Mouse (Mus musculus) mouse trophoblast stem cell (cell line): ENCODE data around the gene Rer1.

Experiments
- in situ Hi-C, 2 experiments: fragments of 300-500 bp; cut with MseI, MboI; formaldehyde crosslinking; loops; 2 replicates in 1 of 2; 3 replicates in 1 of 2; pipeline ENCODE4 v1.15.1; 2025

Gene Rer1

GRCm38 (mm10) chr4:155076677-155077076, 9.5 kb downstream of the Rer1 start:
- in situ Hi-C loops, result no loop called here

DNA sequence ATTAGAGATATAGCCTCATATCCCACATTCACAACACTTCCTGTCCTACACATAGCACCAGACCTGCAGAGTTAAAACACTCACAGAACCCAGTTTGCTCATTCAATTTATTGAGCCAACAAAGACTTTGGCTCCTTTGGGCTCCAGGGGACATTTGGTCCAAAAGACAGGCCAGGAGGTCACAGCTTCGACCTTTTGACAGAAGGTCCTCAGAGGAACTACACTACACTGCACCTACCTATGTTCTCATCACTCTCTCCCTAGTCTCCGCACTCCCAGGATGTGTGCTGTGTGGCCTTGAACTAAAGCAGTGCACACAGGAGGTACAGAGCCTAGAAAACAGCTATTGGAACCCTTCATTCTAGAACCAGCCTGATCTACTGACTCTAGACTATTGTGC, 10.4 kb downstream of the Rer1 start:
- in situ Hi-C loops, result no loop called here

DNA sequence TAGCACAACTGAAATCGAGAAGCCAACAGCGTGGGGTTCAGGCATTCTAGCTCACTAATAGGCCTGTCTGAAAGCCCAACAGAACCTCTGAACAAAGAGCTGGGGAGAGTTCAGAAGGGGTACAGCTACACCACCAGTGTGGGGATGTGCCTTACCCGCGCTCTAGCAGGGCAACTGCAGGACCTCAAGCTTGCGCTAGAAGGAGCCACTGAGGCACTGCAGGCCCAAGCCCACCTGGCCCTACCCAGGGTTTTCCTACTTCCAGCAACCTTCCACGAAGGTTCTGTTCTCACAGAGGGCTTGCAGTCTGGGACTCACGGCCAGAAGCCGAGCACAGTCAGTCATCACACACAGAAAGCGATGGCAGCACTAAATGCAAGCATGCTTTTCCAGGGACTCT, 11.0 kb downstream of the Rer1 start:
- in situ Hi-C loops, result no loop called here

GRCm38 (mm10) chr4:155074418-155074817, 11.8 kb downstream of the Rer1 start:
- in situ Hi-C loops, result no loop called here

DNA sequence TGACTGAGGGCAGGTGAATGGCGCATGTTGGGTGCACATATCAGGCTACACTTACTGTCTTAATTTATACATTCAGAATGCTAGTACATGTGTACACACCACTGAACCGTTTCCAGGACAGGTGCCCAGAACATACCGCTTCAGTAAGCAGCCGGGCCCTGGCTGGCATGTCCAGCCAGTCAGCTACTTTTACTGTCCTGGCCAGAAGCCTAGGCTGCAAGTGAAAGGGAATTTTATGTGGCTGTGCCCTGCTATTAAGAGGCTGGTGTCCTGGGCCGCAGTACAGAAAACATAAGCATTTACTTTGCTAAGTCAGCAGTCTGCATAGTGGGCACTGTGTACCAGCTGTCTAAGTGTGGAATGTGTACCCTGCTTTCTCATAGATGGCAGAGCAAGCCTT, 15.3 kb downstream of the Rer1 start:
- in situ Hi-C loops, result no loop called here

GRCm38 (mm10) chr4:155070199-155070598, 16.0 kb downstream of the Rer1 start:
- in situ Hi-C loops, result no loop called here

DNA sequence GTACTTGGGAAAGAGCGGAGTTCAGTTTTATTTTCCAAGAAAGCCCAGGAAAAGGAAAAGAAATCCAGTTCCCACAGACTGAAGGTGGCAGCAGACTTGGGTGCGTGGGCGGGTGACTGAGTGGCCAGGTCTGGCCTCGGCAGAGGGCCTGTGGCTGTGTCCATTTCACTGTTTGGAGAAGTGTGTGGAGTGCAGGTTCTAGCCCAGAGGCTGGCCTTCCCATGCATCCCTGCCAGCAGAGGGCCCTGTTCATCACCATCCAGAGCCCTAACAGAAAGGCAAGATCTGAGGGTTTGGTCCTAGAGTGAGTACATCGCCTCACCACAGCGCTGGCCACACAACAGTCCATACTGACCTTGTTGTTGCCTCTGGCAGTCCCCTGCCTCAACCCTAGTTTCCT, 17.0 kb downstream of the Rer1 start:
- in situ Hi-C loops, result loop anchor here in 1 of 2 experiments (5.0 kb wide), 1 partner anchor 102 kb away; no protein-coding TSS in a partner anchor

- in situ Hi-C loops, result loop anchor here in 1 of 2 experiments (5.0 kb wide), 1 partner anchor 101 kb away; no protein-coding TSS in a partner anchor
Measured at GRCm38 (mm10) chr4:155068357-155068972, 17.7 kb downstream of the Rer1 start.

GRCm38 (mm10) chr4:155066834-155067522, 19.2 kb downstream of the Rer1 start, which contains the start of gene Pex10:
TSS of gene Pex10 (plus strand) at chr4:155067016.
- in situ Hi-C loops, result loop anchor here in 1 of 2 experiments (5.0 kb wide), 1 partner anchor 100 kb away; no protein-coding TSS in a partner anchor

DNA sequence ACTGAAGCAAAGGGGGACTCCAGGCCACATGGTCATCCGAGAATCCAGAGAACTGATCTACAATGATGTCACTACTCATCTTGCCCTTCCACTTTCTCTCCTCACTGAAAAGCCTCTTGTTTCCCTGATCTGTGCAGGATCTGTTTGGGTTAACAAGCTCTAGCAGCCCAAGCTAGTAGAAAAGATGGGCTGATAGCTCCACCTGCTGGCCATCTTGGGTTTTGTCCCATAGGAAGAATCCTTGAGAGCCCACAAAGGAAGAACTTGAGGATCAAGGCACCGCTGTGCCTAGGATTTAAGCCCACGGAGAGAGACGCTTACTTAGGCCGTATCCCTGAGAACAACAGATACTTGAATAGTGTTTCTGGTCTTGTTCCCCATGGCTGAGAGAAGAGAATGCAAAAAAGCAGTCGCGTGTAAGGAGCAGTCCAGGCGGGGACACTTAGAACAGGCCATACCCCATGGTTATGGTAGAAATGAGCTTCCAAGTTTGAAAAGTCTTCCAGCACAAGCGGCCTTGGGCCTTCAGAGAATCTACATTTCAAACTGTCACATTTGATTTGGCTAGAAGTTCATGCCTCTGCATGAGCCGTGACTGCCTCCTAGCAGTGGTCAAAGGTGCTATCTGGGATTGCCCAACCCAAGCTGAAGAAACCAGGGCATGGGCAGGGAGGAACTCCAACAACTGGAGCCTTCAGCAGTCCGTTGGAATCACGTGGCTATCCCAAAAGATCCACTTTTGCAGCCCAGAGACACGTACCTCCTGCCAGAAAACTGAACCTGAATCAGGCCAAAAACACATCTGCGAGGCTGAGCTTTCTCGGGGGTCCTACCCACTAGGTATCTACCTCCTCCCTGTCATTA, 20.0 kb downstream of the Rer1 start:
- in situ Hi-C loops, result loop anchor here in 1 of 2 experiments (5.0 kb wide), 1 partner anchor 99 kb away; no protein-coding TSS in a partner anchor

GRCm38 (mm10) chr4:155064474-155064873, 21.7 kb downstream of the Rer1 start:
- in situ Hi-C loops, result loop anchor here (5.0 kb wide), 2 partner anchors 87 to 187 kb away; no protein-coding TSS in a partner anchor

DNA sequence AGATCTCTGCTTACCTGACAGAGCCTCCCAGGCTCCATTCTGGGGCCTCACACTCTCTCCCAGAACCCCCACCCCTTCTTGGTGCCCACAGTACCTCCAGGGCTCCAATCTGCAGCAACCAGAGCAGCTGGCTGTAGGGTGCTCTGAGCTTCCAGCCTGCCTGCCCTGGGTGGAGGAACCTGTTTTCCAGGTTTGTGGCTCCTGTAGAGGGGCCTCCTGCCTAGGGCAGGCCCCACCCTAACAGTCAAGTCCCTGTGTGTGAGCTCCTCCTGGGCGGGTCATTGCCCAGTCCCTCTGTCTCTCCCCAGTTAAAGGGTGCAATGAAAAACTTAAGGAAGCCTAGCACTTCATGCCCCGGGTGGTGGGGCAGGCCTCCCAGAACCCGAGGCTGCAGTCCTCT, 22.3 kb downstream of the Rer1 start:
- in situ Hi-C loops, result loop anchor here (5.0 kb wide), 2 partner anchors 87 to 187 kb away; no protein-coding TSS in a partner anchor

- in situ Hi-C loops, result no loop called here
Measured at GRCm38 (mm10) chr4:155058325-155058724, 27.9 kb downstream of the Rer1 start.

DNA sequence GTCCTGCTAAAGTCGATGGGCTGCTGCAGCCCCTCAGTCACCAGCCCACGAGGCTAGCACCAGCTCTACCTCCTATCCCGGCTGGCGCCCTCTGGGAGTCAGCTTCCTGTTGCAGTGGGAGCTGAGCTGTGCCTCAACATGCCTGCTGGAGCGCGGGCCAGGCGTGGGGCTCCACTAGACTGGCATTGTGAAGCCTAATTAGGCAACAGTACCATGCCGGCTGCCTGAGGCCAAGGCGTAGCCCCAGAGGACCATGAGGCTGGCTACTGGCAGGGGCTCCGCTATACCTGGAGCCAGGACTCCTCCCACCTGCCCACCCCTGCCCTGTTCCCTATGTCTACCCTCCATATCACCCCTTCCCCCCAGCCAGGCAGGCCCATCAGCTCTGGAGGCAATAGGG, 29.5 kb downstream of the Rer1 start, which contains the start of gene Plch2:
Gene Plch2, minus strand, starts transcription at position 61 of the 400 bp plus-strand sequence.
- in situ Hi-C loops, result no loop called here

GRCm38 (mm10) chr4:155050116-155050515, 36.1 kb downstream of the Rer1 start:
- in situ Hi-C loops, result no loop called here

DNA sequence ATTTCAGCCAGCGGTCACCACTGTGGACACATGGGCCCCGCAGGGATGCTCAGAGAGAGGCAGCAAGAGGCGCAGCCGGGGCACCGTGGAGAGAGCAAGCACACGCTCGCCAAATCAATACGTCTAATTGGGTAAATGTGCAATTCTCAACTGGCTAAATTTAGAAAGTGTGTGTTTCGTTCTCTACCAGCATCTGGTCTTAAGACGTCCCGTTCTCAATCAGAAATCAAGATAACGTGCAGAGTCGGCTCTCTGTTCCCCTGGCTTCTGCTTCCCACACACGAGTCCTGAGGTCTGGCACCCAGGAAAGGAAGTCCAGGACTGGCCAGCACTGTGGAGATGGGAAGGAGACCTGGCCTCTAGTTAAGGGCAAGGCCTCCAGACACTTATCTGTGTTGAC, 39.5 kb downstream of the Rer1 start:
- in situ Hi-C loops, result no loop called here

DNA sequence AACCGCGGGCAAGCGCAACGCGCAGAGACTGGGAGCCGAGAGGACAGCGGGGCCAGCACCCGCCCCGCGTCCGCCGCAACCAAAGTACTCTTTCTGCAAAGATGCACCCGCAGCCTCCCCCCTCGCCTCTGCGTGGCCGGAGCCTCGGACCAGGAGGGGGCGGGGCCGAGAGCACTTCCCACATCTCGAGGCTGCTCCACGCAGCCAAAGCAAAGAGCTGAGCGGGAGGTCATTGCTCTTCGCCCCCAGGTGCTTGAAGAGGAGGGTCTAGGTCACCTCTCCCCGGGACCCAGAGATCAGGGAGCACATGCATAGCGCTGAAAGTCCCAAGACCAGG, 42.9 kb downstream of the Rer1 start:
- in situ Hi-C loops, result no loop called here

DNA sequence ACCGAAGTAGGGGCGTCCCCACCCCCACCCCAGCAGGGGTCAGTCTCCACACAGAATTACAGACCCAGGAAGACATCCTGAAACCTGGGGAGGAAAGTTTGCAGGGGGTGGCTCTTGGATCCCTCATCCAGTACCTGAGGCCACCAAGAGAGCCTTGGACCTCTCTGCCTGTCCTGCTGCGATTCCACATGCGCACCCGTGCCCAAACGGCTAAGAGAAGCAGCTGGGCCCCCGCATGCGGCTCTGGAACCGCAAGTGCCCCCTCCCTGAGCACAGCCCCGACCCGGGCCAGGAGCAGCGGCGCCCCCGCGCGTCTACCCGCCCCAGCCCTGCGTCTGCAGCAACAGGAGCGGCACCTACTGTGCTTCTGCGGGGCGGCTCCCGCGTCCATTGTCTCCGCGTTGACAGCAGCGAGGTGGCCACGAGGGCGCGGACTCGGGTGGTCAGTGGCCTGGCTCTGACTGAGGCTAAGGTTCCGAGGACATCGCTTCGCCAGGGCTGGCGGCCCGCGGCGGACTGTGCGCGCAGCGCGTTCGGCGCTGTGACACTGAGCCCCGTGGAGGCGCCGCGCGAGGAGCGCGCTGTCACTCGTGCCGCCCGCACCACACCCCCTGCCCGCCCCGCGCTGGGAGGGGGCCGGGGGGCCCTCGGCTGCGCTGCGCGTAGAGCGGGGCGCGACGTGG, 43.4 kb downstream of the Rer1 start:
- in situ Hi-C loops, result no loop called here

DNA sequence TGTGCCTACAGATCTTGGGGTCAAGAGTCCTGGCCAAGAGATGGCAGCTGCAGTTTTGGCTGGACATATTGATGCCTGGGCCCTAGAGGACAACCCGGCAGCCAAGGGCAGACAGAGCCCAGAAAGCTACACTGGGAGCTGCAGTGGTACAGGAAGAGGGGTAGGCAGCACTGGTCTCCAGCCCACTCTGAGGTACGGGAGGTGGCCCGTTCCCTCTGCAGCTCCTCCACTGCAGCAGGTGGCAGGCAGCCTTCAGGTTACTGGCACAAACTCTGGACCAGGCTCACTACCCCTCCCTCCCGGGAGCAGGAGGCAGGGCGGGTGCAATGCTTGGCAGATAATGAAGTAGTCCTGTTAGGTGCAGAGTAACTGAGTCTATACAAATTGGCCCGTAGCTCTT, 45.5 kb downstream of the Rer1 start:
- in situ Hi-C loops, result no loop called here

DNA sequence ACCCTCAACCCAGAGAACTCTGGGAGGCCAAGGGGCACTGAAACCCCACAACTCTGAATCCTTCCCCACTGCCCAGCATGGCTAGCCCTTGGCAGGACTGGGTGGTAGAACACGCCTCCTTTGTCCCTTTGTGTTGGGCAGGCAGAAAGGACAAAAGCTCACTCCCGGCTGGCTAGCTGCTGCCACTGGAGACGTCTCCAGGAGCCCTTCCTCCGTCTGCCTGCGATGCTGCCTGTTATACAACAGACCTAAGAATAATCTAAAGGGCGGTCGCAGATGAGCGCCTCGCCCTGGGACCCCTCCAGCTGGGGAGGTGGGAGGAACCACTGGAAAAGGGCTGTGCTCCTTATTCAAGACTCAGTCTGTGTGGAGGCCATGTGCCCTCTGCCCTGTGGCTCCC, 46.0 kb downstream of the Rer1 start:
- in situ Hi-C loops, result no loop called here

- in situ Hi-C loops, result no loop called here
Measured at GRCm38 (mm10) chr4:155034787-155035186, 51.4 kb downstream of the Rer1 start.
